Mouse (Mus musculus) layer of hippocampus, adult 18-20 months (tissue): ENCODE data around the gene Acta2. TPM values are rescaled to one million over a fixed set of nuclear protein-coding genes. Genes with fewer than 3 reads are reported as not detected.
"Not testable (repeated sequence)": the region's sequence is repeated elsewhere in the genome, so short reads cannot be mapped to it uniquely, and the experiment has no call there.

Source experiments
- DNase-seq, 2 experiments: peaks; one replicate each; pipeline ENCODE4 v3.0.0; 2022; ENCODE audit warnings: low spot score in 2 of 2
- total RNA-seq, 2 experiments: library from RNA; stranded (reverse); gene quantifications; 2 replicates each; pipeline ENCODE4 v1.2.3; 2021

Acta2 gene
- total RNA-seq, 2 experiments from 2014 or later = 7.0 to 9.8 TPM

GRCm38 (mm10) chr19:34220732-34221380, 34.5 kb downstream of the Acta2 start:
- DNase-seq = no peak

GRCm38 (mm10) chr19:34219260-34219968, 36.0 kb downstream of the Acta2 start:
- DNase-seq = no peak

- no peak for DNase-seq
Measured at GRCm38 (mm10) chr19:34217761-34218160, 37.6 kb downstream of the Acta2 start.

- peak in 1 of 2 experiments; percentile 24 for DNase-seq
Measured at GRCm38 (mm10) chr19:34216956-34217355, 38.4 kb downstream of the Acta2 start.

- DNase-seq = no peak
Measured at GRCm38 (mm10) chr19:34214136-34214535, 41.3 kb downstream of the Acta2 start.

GRCm38 (mm10) chr19:34213251-34213645, 42.1 kb downstream of the Acta2 start:
- no peak for DNase-seq

GRCm38 (mm10) chr19:34212489-34213250, 42.7 kb downstream of the Acta2 start:
- no peak for DNase-seq

GRCm38 (mm10) chr19:34210841-34211240, 44.5 kb downstream of the Acta2 start:
- DNase-seq = no peak

GRCm38 (mm10) chr19:34209930-34210581, 45.3 kb downstream of the Acta2 start:
- DNase-seq = no peak

GRCm38 (mm10) chr19:34209031-34209430, 46.4 kb downstream of the Acta2 start:
- DNase-seq = no peak

GRCm38 (mm10) chr19:34206760-34207440, 48.5 kb downstream of the Acta2 start:
- DNase-seq = no peak

- DNase-seq = not testable (repeated sequence)
Measured at GRCm38 (mm10) chr19:34206128-34206527, 49.3 kb downstream of the Acta2 start.

GRCm38 (mm10) chr19:34202668-34203067, 52.7 kb downstream of the Acta2 start:
- DNase-seq = no peak

- DNase-seq = no peak
Measured at GRCm38 (mm10) chr19:34199488-34199887, 55.9 kb downstream of the Acta2 start.

- DNase-seq = no peak
Measured at GRCm38 (mm10) chr19:34198901-34199300, 56.5 kb downstream of the Acta2 start.

- no peak for DNase-seq
Measured at GRCm38 (mm10) chr19:34198066-34198465, 57.3 kb downstream of the Acta2 start.

GRCm38 (mm10) chr19:34195031-34195430, 60.4 kb downstream of the Acta2 start:
- no peak for DNase-seq

GRCm38 (mm10) chr19:34194132-34194745, 61.2 kb downstream of the Acta2 start:
- DNase-seq = no peak

- no peak for DNase-seq
Measured at GRCm38 (mm10) chr19:34193683-34194082, 61.7 kb downstream of the Acta2 start.

- peak in 1 of 2 experiments; percentile 53 for DNase-seq
Measured at GRCm38 (mm10) chr19:34193149-34193548, 62.2 kb downstream of the Acta2 start.
